Mouse (Mus musculus): ENCODE results near the gene Etv5. TPM values are rescaled to one million over a fixed set of nuclear protein-coding genes. Genes with fewer than 3 reads are reported as not detected.

Etv5 gene
- total RNA-seq, 4 experiments from 2014 or later: 5.4 to 7.1 (median 6.3) TPM

DNA sequence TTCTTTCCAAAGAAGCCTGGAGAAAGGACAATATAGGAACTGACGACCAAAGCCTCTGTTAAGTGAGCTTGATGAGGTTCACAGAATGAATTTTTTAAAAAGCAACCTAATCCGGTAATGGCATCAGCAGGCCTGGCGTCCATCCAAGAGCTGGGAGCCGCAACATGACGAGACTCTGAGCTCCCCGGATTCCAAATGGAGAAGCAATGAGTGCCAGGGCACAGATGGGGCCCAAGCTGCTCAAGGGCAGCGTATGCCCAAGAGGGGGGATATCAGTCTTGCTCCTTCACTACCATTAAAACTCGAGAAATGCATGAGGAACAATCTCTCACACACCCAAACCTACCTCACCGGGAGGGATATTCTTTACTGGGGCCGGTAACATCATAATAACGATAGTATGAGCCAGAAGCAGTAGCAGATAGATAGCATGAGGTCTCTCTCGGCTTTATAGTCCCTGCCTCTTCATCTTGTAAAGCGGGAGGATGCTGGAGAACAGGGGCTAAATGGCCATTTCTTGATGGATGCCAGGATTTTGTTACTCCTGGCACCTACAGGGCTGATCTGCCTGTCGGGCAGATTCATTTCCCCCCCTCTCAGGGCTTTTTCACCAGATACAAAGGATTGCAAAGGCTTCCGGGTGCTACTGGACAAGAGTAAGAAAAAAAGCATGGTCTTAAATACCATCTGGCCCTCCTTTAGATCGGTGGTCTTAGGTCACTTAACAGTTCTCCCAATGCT, 9.1 kb downstream of the Etv5 start:
- DNase-seq (ENCODE audit: low spot score in 2 of 2): peak in 1 of 2 experiments; percentile 6

DNA sequence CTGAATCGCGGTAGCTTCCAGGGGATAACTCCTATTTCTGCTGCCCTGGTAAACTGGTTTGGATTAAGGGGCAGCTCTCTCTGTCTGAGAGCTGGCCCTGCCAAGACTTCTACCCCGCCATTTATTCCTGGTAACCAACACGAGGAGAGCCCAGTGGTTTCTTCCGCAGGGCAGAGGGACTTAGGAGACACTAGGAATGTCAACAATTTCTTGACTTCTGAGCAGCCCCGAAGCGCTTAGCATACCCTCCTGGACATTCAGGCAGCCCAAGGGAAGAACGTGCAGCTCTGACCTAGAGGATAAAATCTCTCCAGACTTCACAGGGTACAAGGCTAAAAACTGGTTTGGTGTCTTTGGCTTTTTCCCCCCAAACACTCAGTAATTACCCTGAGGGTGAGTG, 10.1 kb downstream of the Etv5 start:
- DNase-seq (ENCODE audit: low spot score in 2 of 2): no peak

DNA sequence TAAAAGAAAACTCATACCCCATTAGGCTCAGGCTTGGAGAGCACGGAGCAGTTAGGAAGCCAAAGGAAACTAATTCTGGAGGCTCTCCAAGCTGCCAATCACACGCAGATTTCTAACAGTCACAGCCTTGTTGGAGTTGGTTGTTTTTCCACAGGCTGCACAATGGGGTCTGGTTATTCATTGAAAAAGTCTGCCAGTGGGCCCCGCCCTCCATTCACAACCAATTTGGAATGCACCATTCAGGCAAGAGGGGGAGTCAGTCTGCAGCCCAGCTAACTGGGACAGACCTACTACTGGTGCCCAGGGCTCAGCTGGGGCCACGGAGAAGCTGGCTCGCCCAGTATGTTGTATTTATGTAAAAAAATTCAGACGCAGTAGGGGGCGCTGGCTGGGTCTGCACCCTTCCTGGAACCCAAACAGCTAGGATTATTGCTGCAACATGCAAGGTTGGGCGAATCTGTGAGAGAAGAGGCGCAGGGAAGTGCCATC, 10.6 kb downstream of the Etv5 start:
- DNase-seq (ENCODE audit: low spot score in 2 of 2): peak; percentile 10 to 32

DNA sequence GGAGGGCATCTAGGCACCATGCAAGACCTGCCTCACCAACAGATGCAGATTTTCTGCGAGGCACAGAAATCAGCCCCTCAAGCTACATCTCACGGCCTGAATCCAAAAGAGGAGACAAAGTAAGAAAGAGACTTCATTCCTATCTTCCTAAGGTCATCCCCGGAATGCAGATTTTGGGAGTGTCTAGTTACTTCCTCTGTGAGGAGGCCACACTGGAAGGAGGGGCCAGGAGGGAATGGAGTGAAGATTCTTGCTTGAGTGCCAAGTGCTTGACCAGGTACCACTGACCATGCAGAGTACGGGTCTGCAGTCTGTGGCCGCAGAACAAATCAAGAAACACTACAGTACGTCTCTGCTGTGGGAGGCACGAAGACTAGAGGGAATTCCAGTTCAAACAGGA, 12.7 kb downstream of the Etv5 start:
- DNase-seq (ENCODE audit: low spot score in 2 of 2): no peak

DNA sequence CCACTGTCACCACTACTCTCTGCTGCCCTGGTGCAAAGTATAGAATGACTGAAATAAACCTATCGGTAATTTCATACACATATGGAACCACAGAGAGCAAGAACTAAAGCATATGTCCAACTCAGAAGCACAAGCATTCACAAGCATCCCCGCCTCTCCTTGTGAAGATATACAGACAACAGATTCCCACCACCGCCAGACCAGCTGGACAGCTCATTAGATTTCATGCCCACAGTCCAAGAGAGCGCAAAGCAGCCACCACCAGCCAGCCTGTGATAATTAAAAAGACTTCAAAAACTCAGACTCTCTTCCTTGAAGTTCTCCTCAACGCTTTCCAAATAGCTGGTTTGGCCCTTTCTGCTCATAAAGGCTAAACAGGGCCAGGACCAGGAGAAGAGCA, 17.3 kb downstream of the Etv5 start:
- no peak for DNase-seq (ENCODE audit: low spot score in 2 of 2)

DNA sequence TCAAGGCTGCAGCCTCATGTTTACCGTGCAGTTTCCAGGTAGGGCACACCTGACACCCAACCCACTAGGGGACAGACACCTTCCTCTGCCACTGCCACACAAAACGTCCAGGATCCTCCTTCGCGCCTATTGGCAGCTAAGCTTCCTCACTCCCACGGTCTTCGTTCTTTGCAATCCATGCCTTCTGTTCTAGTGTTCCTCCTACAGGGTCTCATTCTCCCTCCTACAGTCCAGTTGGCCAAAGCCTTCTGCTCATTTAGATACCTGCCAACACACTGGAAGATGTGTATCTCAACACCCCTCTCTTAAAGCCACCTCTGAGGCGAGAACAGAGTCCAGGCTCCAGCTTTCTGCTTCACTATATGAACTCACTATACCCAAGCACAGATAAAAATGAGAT, 21.6 kb downstream of the Etv5 start:
- DNase-seq (ENCODE audit: low spot score in 2 of 2): no peak

DNA sequence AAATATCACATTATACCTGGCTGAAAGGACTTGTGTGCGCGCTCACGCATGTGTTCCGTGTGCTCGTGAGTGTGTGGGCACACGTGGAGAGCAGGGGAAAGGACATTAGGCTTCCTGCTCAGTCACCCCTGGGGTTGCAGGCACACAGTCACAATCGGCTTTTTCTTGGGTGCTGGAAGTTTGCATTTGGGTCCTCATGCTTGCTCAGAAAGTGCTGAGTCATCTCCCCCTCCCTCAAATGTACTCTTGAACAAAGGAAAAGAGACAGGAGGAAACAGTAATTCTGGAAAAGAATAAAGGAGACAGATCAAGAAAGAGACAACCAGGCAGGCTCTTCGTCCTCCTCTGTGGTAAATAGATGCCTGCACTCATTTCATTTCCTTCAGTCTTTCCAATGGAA, 22.5 kb downstream of the Etv5 start:
- DNase-seq (ENCODE audit: low spot score in 2 of 2): no peak

DNA sequence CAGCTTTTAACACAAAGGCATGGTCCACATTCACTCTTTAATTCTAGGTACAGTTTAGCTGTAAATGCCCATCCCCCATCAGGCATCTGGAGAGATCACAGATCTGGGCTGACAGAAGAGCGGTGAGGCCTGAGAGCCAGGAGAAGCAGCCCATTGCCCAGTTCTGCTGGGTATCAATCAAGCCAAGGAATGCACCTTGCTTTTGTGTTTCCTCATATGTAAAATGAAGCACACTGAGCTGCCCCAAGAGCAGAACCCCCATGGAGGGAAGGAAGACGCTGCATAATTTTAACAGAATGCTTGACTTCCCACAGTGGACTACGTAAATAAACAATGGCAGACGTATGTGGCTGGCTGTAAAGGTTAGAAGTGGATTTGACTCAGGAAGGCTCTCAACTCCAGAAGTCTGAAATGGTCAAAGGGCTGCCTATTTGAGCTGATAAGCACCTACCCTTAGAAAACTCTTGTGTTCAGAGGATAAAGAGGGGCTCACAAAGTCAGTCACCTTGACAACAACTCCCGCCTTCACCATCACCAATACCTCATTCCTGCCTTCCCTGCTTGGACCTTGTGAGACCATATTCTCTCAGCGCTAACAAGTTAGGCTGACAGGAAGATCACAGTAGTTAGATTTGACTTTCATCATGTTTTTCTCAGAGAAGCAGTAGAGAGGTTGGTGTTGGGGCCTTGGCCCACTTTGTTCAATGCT, 23.2 kb downstream of the Etv5 start:
- DNase-seq (ENCODE audit: low spot score in 2 of 2): no peak

DNA sequence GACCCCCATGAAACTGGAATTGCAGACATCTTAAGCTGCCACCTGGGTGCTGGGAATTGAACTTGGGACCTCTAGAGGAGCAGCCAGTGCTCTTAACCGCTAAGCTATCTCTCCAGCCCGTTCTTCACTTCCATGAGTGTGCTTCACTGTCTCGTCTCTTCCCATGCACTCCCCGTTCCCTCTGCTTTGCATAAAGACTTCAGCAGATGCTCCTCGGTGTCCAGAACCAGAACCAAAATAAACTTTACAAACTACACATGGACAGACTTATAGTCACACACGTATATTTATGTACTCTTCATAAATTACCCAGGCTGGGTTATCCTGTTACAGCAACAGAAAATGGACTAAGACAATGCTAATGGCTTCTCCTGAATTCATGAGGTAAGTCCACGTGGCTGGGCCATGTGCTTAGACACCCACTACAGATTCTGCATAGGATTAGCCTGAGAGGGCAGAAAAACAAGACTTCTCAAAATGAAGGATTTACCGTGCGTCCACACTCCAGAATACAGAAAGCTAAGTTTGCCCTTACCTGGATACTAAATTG, 25.2 kb downstream of the Etv5 start:
- no peak for DNase-seq (ENCODE audit: low spot score in 2 of 2)

DNA sequence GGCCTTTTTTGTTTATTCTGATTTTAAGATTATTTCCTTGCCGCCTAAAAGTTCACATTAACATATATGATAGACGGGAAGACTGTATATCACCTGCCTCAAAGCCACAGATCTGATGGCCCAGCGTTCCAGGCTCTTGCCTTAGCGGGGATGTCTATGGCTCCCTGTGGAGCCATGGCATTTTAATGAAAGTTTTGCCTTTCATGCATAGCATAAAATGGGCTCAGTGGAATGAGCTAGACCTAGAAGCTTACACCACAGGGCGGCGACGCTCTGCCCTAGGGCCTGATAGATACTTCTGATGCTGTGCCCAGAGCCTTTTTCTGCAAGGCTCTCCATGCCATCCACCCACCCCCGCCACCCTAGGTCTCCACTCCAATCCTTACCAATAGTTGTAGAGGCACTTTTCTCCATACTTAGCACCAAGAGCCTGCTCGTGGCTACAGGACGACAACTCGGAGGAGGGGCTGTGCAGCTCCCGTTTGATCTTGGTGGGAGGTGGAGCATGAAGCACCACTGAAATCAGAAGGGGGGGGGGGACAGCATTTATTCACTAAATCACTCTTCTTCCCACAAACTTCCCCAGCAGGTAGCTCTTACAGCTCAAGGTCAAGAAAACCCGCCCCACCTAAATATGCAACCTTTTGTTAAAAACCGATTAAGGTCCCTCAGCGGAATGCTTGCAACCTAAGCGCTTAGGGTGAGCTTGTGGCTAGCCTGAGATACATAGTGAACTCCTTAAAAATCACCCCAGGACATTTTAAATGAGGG, 26.9 kb downstream of the Etv5 start:
- DNase-seq (ENCODE audit: low spot score in 2 of 2): no peak

DNA sequence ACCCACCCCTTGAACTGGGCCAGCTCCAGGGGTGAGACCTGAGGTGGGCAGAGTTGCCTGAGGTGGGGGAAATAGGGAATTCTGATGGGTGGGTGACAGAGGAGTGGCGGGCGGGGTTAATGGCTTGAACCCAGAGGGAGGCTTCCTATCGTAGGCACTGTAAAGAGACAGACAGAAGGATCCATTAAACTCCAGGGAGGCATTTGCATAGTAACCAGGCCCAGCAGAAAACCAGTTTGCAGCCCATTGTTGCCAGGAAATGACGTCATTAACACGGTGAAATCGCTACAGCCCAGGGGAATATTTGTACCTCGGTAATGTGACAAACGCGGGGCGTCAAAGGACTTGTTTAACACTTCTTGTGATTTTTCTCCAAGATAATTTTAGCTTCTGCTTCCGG, 27.8 kb downstream of the Etv5 start:
- DNase-seq (ENCODE audit: low spot score in 2 of 2): no peak

DNA sequence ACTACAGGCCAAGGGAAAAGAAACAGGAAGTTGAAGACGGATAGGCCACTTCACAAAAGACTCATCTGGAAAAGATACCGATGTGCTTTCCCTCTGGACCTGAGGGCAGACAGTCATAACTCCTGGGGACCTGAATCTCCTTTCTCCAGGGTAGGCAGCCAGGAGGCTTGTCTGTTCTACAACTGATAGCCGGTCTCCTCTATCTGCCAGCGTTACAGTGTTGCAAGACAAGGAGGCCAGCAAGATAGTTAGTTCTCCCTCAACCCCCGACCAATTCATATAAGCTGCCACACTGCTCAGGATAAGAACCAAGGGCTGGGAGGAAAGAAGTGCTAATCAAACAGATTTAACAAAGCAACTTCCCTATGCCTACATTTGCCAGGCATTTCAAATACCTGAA, 29.5 kb downstream of the Etv5 start:
- DNase-seq (ENCODE audit: low spot score in 2 of 2): no peak

DNA sequence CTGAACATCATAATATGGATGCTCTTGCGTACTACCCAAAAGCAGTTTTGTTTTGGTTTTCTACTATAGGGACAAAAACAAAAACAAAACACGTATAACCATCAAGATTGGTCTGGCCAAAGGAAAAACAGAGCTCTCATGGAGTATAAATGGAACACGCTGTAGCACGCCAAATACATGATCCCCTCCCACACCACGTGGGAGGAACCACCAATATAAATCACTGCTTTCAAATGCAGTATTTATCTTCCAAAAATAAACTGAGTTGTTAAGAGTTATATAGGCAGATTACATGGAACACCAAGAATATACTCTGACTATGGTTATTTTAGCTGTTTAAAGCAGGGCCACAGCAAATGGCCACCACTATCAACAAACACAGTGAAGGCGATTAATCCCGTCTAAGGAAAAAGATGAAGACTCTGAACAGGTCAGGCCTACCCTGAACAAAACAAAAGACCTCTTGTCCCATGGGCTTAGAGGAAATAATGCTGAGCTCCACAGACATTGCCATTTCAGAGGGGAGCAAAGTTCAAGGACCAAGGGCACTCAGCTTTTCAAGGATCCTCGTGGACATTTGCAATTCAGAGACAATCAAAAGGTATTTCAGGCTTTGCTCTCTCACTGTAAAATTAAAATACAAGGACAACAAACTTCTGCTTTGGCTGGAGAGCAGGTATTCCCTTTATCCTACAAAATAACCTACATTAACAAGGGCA, 30.7 kb downstream of the Etv5 start:
- DNase-seq (ENCODE audit: low spot score in 2 of 2): no peak

DNA sequence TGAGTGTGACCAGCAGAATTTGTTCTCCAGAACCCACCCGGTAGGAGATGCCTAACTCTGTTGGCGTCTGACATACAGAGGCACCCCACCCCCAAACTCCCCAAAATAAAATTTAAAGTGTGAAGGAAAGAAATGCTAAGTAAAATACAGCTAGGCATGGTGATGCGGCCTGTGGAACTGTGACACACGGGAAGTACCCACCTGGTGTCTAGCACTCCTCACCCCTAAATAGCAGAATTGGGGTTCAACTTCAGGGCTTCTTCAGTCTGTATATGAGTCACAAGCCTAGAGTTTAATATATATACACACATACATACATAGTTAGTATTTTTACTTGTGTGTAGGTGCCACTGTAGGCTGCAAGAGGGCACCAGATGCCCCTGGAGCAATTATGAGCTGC, 32.8 kb downstream of the Etv5 start:
- DNase-seq (ENCODE audit: low spot score in 2 of 2): no peak

DNA sequence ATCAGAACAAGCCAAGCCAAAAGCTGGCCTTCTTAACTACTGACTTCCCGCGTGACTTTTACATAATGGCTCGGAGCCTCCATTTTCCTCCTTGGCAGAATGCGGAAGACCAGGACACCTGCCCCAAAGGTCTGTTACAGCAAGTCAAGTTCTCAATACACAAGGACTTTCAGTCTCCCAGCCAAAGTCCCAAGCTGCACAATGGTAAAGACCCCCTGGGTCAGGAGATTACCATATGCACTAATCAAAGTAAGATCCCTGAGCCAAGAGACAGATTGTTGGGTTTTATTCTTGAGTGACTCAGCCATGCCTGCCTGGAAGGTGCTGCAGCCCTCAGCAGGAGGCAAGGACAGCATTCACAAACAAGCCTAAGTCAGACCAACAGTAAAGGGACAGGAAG, 33.5 kb downstream of the Etv5 start:
- DNase-seq (ENCODE audit: low spot score in 2 of 2): no peak

DNA sequence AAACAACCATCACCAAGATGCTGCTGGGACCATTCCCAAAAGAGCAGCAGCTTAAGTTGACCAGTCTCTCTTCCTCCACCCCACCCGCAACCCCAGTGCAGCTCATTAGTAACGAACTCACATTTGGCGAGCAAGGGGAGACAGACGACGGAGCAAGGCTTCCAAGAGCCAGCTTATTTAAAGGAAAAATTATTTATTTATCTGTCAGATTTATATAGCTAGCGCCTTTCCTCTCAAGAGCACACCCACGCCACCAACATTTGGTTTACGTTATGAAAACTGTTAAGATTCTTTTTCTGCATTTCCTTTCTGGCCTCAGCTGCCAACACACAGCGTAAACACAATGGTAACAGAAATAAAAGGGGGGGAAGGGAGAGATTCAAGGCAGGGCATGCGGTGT, 34.0 kb downstream of the Etv5 start:
- no peak for DNase-seq (ENCODE audit: low spot score in 2 of 2)

DNA sequence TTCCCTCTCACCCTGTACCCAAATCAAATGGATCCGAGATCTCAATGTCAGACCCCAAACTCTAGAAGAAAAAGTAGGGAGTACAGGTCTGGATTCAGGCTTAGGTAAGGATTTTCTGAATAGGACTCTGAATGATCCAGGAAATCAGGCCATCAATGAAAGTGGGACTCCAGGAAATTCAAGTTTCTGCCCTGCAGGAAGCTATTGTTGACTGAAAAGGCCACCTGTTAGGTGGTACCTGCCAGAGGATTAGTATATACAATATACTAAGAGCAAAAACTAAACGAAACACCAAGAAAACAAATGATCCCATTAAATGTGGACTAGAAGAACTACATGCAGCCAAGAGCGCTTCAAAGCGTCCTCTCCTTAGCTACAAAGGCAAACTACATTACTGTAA, 35.8 kb downstream of the Etv5 start:
- no peak for DNase-seq (ENCODE audit: low spot score in 2 of 2)

DNA sequence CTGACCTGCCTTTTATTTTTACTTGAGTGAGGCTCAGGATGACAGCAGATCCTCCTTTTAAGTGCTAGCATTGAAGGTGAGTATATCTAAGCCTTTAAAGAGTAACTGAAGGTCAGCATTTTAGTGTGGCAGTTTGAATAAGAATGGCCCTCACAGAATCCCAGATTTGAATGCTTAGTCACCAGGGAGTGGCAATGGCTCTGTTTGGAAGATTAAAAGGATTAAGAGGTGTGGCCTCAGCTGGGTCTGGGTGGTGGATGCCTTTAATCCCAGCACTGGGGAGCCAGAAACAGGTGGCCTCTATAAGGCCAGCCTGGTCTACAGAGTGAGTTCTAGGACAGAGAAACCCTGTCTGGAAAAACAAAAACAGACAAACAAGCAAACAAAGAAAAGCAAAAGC, 36.9 kb downstream of the Etv5 start:
- DNase-seq (ENCODE audit: low spot score in 2 of 2): no peak

DNA sequence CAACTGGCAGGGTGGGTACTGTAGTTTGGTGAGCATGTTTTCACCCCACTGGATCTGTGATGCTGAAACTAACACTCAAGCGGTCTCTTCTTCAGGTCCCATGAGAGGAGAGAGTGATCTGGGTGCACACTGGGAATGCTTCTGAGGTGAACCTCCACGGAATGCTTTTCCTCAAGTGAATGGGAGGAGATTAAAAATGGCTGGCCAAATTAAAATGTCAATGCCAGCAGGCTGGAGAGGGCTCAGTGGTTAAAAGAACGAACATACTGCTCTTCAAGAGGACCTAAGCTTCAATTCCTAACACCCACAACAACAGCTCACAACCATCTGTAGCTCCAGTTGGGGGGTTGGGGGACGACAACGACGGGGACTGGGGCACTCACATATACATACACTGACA, 39.3 kb downstream of the Etv5 start:
- DNase-seq (ENCODE audit: low spot score in 2 of 2): no peak

DNA sequence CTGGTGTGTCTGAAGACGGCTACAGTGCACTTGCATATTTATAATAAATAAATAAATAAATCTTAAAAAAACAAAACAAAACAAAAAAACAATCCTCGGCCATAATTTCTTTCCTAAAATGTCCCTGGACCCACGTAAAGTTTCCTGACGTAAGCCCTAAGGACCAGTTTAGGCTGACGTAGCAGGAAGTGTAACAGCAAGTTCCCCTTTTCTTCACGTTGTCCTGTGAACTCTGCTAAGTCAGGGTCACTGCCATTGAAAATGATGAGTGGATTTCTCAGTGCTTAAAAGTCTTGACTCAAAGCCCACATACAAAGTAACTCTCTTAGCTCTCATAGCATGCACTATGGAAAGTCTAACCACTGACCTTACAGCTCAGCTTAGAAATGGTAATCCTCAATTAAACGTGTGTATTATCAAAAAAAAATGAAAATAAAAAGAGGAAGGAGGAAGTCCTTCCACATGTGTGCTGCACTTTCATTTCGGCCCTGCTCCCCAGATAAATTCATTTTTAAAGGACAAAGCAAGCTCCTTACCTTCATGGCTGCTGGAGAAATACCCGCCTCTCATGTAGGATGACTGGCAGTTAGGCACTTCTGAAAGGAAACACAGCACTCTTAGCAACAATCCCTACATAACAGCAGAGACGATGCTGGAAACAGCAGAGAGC, 40.6 kb downstream of the Etv5 start:
- DNase-seq (ENCODE audit: low spot score in 2 of 2): no peak

DNA sequence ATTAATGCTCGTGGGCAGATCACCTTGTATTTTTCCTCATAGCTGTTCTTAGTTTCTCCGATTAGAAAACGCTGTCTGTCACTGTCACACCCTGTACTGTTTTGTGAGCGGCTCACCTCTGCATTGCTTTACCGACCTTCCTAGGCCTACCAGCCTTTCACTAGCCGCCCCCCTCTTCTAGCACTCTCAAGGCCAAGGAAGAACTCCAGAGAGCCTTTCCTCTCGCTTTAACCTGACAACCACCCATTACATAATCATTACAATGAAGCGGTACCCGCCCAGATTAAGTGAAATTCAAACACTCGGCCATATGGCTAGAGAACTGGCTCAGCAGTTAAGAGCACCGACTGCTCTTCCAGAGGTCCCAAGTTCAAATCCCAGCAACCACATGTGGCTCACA, 41.2 kb downstream of the Etv5 start:
- no peak for DNase-seq (ENCODE audit: low spot score in 2 of 2)

Data from gastrocnemius, adult 8-10 months (tissue).